Mouse (Mus musculus): Measurements from ENCODE around the gene Wipf2. TPM values are rescaled to one million over a fixed set of nuclear protein-coding genes. Genes with fewer than 3 reads are reported as not detected.
"Not testable (repeated sequence)": the region's sequence is repeated elsewhere in the genome, so short reads cannot be mapped to it uniquely, and the experiment has no call there.

Gene Wipf2
- total RNA-seq, 2 experiments from 2014 or later: 19.8 to 21.1 TPM

- DNase-seq: peak; percentile 61 to 70
Observed at GRCm38 (mm10) chr11:98909654-98910053, 46.2 kb downstream of the Wipf2 start.

GRCm38 (mm10) chr11:98910415-98910814 lies 47.0 kb downstream of the Wipf2 start:
- DNase-seq: no peak

- no peak for DNase-seq
Observed at GRCm38 (mm10) chr11:98911498-98911897, 48.1 kb downstream of the Wipf2 start.

GRCm38 (mm10) chr11:98914196-98914595 lies 50.8 kb downstream of the Wipf2 start:
- DNase-seq: no peak

GRCm38 (mm10) chr11:98916376-98916775 lies 52.9 kb downstream of the Wipf2 start:
- not testable (repeated sequence) for DNase-seq

GRCm38 (mm10) chr11:98917428-98918005 lies 54.1 kb downstream of the Wipf2 start:
- DNase-seq: no peak

GRCm38 (mm10) chr11:98918231-98918630 lies 54.8 kb downstream of the Wipf2 start:
- DNase-seq: peak; percentile 54 to 63

GRCm38 (mm10) chr11:98919009-98919408 lies 55.6 kb downstream of the Wipf2 start:
- DNase-seq: no peak

- DNase-seq: peak in 1 of 2 experiments; percentile 61
Observed at GRCm38 (mm10) chr11:98921813-98922212, 58.4 kb downstream of the Wipf2 start.

GRCm38 (mm10) chr11:98922307-98922706 lies 58.9 kb downstream of the Wipf2 start:
- peak; percentile 57 to 66 for DNase-seq

GRCm38 (mm10) chr11:98922851-98923711 lies 59.6 kb downstream of the Wipf2 start:
- DNase-seq: not testable (repeated sequence)

GRCm38 (mm10) chr11:98924633-98925175 lies 61.3 kb downstream of the Wipf2 start:
- DNase-seq: no peak

- peak in 1 of 2 experiments; percentile 58 for DNase-seq
Observed at GRCm38 (mm10) chr11:98925265-98925721, 61.9 kb downstream of the Wipf2 start.

- peak in 1 of 2 experiments; percentile 46 for DNase-seq
Observed at GRCm38 (mm10) chr11:98925868-98926311, 62.5 kb downstream of the Wipf2 start.

- DNase-seq: no peak
Observed at GRCm38 (mm10) chr11:98926553-98926952, 63.1 kb downstream of the Wipf2 start.

- peak in 1 of 2 experiments; percentile 53 for DNase-seq
Observed at GRCm38 (mm10) chr11:98927438-98928076, 64.1 kb downstream of the Wipf2 start, which contains the start of gene Rara. TSS of gene Rara (plus strand) at chr11:98927818.

- DNase-seq: no peak
Observed at GRCm38 (mm10) chr11:98928186-98928893, 64.9 kb downstream of the Wipf2 start.

- DNase-seq: peak in 1 of 2 experiments; percentile 27
Observed at GRCm38 (mm10) chr11:98929503-98929902, 66.1 kb downstream of the Wipf2 start.

GRCm38 (mm10) chr11:98930127-98930601 lies 66.7 kb downstream of the Wipf2 start:
- DNase-seq: no peak

- no peak for DNase-seq
Observed at GRCm38 (mm10) chr11:98930773-98931512, 67.5 kb downstream of the Wipf2 start.
